Mouse (Mus musculus) urinary bladder, postnatal 14 days (tissue): ENCODE measurements around the gene Col9a2.

Experiments
- DNase-seq: peaks from one replicate; pipeline ENCODE4 v3.0.0; 2021; ENCODE audit warnings: low spot score

Col9a2 gene

DNA sequence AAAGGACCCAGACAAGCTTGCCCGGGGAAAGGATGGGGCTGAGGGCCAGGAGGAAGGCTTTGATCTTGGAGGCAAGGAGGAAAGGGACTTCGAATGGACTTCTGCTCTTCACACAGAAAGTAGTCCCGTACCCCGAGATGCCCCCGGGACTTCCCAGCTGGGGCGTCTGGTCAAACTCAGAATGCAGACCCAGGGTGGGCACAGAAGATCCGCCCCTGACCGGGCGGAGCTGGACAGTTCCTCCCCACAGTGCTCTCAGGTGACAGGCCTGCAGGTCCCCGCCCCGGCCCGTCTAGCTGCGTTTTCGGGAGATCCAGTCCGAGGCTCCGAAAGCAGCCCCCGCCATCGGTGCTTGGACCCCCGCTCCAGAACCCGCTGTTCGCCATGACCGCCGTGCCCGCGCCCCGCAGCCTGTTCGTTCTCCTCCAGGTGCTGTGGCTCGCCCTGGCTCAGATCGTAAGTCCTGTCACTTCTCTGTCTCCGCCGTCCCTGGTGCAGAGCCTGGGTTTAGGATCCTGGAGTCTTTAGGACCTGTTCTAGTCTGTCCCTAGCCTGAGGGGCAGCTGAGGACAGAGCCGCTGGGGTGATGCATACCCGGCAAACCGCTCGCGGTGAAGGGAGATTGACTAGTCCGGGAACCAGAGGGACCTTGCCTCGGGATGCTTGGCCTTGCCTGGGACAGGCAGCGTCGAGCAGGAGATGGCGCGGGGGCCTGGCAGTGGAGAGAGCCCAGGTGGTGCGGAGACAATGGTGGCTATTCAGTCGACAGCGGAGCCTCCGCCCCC lies at the start of gene Col9a2:
Col9a2 (plus strand) TSS at position 55 of the 785 bp plus-strand sequence.
- no peak for DNase-seq

DNA sequence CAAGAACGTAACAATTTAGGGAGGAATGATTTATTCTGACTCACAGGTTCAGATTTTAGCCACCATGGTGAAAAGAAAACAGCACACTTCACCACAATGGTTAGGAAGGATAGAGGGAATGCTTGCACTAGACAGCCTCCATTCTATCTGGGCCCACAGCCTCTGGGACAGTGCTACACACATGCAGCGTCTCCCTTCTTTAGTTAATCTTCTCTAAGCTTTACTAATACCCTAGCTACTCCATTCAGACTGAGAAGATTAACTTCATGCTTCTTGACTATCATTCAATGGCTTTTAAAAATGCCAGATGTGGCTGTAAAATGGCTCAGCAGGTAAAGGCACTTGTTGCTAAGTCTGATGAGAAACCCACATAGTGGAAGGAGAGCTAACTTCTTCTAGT lies 46.9 kb upstream of the Col9a2 start:
- DNase-seq: no peak

DNA sequence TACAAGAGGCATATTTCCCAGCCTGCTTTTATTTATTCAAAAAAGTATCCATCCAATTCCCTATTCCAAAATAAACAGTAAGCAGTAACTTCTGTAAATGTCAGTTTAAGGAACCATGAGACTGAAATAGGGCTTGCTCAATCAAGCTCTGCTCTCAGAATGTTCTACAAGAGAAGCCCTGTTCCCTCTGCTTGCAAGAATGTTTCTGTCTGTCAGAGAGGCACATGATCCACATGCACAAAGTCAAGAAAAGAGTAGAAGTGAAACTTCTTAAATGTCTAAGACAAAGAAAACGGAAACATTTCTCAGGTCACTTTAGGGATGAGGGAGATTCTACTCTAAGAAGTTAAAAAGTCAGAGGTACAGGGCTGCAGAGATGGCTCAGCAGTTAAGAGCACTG lies 46.2 kb upstream of the Col9a2 start:
- DNase-seq: no peak

DNA sequence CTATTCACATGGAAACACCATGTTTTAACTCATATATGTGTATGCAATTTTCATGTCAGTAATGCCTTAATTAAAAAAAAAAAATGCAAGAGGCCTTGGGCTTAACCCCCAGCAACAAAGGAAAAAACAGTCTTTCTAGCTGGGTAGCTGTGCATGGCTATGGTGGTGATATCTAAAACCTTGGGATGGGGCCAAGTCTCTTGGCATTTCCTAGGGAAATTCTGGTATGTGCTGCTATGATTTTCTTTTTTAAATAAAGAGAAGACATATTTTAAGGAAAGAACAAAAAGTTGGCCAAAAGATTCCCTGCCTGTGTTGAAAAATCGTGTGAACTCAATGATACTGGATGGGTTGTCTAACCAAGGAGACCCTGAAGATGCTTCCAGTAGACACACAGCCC lies 43.3 kb upstream of the Col9a2 start:
- no peak for DNase-seq

DNA sequence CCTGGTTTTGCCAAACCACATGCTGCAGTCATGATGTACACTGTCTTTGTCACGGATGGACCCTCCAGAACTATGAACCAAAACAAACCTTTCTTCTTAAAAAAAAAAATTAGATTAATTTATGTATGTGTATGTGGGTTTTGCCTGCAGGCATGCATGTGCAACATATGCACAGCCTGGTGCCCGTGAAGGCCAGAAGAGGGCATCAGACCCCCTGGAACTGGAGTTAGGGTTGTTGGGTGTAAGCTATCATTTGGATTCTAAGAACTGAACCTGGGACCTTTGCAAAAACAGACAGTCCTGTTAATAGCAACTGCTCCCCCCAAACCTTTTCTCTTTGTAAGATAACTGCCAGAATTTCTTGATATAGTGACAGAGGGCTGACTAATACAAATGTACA lies 38.1 kb upstream of the Col9a2 start:
- no peak for DNase-seq

DNA sequence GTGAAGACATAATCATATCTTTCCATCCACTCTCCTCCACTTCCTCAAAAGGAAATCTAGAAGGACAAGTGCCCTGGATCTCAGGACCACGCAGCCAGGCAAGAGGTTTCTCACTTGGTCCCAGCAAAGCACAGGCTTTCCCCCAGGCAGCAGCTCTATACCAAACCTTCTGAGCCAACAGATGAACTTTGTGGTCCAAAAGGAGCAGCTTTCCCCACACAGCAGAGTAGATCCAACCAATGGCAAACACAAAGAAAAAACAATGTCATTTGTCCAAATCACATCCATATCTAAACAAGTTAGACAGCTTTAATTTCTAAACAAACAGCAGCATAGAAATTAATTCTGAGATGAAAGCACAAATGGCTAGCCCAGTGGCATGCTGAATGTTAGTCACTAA lies 37.5 kb upstream of the Col9a2 start:
- no peak for DNase-seq

DNA sequence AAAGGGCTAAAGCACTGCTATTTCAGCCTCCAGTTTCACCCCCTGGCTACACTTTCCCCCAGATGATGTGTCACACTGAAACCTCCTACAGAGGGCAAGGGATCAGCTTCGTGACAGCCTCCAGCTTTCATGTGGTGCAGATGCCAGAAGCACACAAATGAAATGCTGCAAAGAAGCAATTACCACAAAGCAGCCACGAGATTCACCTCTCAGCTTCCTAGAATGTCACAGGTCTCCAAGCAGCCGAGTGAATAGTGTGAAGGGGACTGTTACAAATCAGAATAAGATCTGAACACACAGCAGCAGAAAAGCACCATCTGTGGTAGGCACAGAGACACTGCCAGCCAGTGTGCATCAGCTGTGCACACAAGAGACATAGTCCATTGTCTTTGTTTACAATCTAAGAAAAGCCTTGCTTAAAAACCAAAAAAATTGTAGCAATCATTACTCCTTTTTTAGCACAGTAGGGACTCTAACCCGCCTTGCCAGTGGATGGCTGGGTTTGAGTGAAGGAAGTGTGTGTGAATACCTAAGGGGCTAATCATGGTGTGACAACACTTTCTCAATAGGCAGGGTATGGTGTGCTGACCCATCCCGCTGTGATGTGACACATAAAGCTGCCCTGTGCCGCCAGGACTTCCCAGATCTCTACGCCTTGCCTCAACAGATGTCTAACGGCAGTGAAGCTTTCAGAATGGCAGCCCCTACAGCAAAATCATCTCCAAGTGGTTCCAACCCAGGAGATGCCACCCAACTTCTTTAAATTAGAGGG lies 36.6 kb upstream of the Col9a2 start:
- DNase-seq: no peak

DNA sequence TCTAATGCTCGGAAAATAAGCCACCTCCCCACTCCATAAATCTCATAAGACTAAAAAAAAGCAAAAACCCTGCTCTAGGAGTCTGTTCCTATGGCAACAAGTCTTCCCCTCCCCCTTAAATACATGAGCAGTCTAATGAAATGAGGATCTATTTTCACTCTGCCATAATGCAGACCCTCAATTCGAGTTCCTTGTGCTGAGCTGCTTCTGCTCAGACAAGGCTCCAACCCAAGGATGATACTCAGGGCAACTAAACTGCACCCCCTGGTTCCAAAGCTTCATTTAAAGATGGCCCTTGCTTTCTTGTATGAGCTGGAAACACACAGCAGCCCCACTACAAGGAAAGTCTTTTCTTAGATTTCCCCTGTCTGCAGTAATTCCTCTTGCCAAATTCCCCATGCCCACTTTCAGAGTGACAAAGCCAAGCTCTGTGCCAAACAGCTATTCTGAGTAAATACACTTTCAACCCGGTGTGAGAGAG lies 35.5 kb upstream of the Col9a2 start:
- no peak for DNase-seq

DNA sequence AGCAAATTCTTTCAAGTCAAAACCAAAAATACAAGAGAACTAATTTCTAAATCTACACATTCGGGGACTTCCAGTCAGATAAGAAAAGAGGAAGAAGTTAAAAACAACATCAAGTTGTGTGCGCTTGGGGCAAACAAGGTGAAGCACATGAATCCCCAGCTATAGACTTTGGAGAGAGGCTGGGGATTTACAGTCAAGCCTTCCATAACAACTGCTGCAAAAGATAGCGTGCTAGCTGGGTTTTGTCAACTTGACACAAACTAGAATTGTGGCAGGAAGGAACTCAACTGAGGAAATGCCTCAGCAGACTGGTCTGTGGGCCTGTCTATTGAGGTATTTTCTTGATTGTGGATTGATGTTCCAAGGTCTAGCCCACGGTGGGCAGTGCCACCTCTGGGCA lies 34.5 kb upstream of the Col9a2 start:
- no peak for DNase-seq

DNA sequence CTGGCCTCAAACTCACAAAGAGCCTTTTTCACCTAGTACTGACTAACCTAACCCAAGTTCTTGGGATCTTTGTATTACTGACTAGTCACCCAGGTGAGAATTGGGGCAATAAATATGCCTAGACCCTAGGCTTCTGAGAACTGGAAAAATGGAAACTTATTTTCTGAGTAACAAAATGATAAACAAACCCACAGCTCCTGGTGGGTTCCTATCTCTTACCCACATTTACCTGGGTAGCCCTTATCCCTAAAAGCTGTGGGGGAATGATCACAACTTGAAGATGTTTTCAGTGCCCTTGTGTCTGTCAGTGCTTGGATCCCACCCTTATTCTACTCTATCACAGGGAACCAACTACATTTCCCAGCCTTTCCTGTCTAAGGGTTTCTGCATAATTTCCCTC lies 32.2 kb upstream of the Col9a2 start:
- no peak for DNase-seq

DNA sequence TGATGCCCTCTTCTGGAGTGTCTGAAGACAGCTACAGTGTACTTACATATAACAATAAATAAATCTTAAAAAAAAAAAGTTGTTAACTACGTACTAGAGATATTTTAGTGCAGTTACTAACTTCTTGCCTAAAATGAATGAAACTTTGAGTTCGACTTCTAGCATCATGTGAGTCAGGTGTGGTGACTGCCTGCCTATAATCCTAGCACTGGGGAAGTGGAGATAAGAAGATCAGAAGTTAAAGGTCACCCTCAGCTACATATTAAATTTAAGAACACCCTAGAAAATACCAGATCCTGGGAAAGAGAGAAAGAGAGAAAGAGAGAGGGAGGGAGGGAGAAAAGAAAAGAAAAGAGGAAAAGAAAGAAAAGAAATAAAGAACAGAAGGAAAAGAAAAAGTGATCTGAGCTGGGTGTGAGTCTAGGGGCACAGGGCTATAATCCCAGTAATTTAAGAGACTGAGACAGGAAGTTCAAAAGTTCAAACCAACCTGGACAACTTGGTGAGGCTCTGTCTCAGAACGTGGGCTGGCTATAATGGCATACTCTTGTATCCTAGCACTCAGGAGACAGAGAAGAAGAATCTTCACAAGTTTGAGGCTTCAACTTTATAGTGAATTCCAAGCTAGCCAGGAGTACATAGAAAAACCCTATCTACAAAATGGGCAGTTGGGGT lies 31.0 kb upstream of the Col9a2 start:
- no peak for DNase-seq

DNA sequence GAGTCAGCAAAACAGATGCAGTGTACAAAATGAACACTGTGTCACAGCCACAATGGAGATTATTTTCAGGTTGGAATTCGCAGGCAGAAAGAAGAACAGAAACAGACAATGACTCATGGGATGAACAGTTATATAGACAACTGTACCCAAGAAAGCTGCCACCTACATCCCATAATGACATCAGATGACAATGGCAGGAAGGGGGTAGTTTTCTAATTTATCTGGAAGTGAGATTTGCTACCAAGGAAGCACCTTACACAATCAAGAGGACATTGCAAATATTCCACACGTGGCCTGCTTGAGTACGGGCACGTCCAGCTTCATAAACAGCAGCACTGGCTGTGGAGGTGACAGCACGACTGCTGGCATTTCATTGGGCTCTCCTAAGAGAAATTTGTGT lies 30.0 kb upstream of the Col9a2 start:
- no peak for DNase-seq

DNA sequence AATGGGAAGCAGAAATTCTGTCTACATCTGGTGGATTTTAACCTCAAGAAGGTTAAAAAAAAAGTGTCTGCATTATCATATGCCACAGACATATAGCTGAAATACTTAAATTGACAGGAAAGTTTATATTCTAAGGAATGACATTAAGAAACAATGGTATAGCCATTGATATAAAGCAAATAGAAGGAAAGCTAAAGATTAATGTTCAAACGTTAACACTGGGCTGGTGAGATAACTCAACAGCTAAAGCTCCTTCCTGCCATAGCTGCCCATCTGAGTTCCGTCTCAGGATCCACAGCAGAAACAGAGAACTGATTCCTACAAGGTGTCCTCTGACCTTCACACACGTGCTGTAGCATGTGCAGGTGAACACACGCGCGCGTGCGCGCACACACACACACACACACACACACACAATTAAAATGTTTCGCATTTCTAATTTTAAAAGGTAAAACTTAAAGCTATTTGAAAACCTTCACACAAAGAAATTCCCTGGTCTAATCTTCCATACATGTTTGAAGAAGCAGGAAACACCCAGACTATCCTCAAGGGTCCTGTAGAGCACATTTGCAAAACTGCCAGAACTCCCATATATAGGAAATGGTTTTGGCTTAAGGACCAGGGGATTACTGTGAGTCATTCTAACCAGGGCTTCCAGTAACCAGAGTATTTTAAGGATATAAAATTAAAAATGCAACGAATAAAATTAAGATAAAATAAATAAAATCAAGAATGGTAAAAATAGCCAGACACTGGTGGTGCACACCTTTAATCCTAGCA lies 28.2 kb upstream of the Col9a2 start:
- DNase-seq: no peak

DNA sequence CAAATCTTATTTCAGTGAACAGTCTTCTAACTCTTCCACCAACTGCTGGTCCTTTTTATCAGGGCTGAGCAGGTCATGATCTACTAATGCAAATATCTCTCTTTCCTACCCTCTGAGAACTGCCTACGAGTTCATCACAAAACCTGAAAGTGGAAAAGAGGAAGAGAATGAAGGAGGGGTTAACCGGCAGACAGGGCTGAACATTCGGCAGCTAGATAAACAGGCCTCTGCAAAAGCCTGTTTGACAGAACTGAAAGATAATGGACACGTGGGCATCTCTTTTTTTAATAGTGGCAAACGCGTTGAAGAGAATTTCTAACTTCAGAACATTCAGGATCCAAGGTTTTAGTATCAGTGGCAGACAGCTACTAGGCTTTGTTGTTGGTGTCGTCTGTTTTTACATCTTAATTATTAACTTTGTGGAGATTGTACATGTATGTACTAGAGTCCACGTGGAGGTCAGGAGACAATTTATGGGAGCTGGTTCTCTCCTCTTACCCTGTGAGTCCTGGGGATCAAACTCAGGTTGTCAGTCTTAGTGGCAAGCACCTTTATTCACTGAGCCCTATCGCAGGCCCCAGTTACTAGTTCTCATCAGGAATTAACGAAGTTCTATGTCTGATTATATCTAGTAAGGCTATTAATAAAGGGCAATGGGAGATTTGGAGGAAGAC lies 24.5 kb upstream of the Col9a2 start:
- no peak for DNase-seq

DNA sequence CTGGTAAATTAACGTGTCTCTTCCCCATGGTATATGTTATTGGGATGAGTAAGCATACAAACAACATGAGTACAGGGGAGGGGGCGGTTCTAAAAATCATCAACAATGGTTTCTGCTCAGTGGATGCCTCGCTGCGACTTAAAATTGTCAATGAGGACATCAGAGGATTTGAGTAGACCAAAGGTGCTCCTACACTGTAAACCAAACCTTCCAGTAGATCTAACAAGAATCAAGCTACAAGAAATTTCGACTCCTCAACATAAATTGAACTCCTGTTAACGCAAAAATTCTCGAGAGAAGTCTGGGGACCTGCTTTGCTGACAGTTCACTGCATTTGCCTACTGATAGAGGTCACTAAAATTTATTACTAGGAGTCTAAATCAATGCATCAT lies 23.9 kb upstream of the Col9a2 start:
- DNase-seq: no peak

DNA sequence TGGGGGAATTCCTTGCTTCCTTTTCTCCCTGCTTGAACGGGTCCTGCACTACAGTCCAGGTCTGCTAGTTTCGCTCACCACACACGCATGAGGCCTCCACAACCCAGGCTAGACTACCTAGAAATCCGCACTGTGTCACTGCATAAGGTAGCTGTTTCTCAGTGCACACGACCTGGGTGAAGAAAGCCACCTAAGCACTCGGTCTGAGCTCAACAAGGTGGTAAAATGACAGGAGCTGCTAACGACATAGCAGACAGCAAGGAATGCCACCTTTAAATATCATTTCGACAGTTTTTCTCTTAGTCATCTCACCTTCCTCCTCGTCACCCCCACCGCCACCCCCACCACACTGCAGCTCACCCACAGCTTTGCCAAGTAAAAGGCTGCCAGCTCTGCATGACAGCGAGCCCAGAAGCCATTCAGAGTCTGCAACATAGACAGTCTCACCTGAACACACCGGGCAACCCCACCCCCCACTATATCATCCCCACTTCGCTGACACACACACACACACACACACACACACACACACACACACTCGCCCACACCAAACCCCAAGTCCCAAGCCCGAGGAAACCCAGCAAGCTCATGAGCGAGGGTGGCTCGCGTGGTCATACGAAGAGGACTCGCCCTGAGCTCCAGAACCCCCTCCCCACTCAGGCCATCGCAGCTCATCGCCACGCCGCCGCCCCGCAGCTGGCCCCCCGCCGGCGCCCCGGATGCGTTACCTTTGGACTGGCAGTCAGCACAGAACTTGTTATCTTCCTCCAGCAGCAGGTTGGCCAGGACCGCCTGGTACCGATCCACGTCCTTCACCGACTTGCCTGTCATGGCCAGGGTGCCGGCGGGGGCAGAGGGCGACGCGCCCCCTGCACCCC lies 22.9 kb upstream of the Col9a2 start:
- peak; percentile 30 for DNase-seq

DNA sequence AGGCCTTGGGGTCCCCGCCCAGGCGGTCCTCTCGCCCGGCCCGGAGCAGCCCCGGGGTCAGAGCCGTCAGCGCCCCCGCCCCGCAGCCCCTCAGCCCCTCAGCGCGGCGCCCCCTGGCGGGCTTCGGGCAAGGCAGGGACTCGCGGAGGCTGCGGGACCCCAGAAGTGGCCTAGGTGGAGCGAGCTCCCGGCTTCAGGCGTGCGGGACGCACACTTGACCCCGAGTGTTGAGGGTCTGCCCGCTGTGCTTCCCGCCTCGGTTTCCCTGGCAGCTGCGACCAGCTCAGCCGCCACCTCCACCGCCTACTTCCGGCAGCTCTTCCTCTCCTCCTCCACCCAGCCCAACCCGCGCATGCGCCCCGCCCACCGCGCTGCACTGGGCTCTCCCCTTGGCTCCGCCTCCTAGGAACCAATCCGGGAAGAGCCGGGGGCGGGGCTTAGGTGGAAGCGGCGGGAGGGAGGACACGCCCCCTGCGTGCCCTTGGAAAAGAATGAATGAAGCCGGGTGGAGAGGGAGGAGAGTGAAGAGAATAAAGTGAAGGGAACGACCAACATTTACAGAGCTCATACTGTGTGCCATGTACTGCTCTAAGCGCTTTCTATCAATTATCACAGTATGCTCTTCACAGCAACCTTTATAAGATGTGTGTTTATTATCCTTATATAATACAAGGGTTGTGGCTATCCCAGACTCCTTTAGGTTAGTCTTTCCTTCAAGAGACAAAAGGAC lies 22.1 kb upstream of the Col9a2 start, which contains the start of gene Smap2:
Smap2 (minus strand) TSS at position 320 of the 730 bp plus-strand sequence.
- DNase-seq: peak; percentile 99

DNA sequence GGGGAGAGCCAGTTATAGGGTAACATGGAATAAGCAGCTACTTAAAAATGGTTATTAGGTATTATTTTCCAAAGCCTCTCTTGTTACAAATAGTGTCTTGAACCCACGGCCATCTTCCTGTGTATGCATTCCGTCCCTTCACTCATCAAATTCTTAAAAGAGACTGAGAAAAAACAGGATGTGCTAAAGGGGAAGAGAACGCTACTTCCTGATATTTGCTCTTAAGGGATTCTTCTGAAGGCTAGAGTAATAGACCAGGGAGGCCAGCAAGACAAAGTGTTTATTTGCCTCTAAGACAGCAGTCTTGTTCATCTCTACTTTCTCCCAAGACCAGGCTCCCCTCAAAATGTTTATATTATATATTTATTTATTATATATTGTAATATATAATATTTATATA lies 20.9 kb upstream of the Col9a2 start:
- DNase-seq: no peak

DNA sequence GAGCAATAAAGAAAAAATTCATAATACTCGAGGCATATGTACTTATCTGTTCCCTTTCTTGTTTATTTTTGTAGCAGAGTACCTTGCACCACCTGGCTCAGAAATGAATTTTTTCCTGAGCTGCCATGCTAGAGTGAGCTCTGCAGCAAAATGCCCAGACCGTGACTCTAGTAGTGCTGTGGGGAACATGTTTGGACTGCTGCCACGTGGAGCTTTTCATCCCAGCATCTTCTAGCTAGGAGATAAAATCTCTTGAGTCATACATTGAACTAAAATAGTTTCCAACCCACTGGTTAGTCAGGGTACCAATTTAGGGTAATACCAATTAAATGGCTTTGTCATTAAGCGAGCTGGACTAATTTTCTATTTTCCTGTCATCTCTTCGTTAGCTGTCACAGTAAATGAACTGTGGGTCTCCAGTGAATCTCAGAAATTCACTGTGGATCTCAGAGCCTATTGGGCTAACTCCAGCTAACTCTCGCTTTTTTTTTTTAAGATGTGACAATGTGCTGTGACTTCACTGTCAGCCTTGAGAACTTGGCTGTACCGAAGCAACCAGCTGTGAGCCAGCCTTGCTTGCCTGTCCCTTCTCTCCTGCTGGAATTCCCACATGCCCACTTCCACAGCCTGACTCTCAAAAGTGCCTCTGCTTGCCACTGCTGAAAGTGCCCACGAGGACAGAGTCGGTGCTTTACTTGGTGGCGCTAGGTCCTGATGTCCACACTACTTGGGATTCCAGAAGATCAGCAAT lies 19.0 kb upstream of the Col9a2 start:
- peak; percentile 31 for DNase-seq
